Mouse (Mus musculus) heart, embryonic 15.5 days (tissue): ENCODE measurements around the gene Tmod3. TPM values are rescaled to one million over a fixed set of nuclear protein-coding genes. Genes with fewer than 3 reads are reported as not detected.
A peak's percentile ranks its signal among the peaks of the same experiment; 100 is the strongest.
"Not testable (repeated sequence)": the region's sequence is repeated elsewhere in the genome, so short reads cannot be mapped to it uniquely, and the experiment has no call there.

Experiments used
- ATAC-seq: fragments of 200-750 bp; cut with Nextera tagmentation; replicated peaks from 2 replicates; pipeline ENCODE4 v1.8.0; 2017; ENCODE audit warnings: low read depth, moderate TSS enrichment; ENCODE audit not compliant: insufficient number of reproducible peaks, insufficient read depth, low FRiP score
- H3K27ac ChIP-seq: fragments of 300-500 bp; sonication (generic); 2 replicates; pipeline ENCODE4 v1.5.1; 2015; ENCODE audit warnings: mild to moderate bottlenecking, inconsistent platforms
- H3K27me3 ChIP-seq: fragments of 300-500 bp; sonication (generic); 2 replicates; pipeline ENCODE4 v1.6.1; 2015; ENCODE audit warnings: inconsistent platforms
- H3K36me3 ChIP-seq: fragments of 300-500 bp; sonication (generic); 2 replicates; pipeline ENCODE4 v1.6.1; 2015; ENCODE audit warnings: mild to moderate bottlenecking, inconsistent platforms
- H3K4me1 ChIP-seq: fragments of 300-500 bp; sonication (generic); replicated peaks from 2 replicates; pipeline ENCODE4 v1.6.1; 2015; ENCODE audit warnings: inconsistent platforms
- H3K4me2 ChIP-seq: fragments of 300-500 bp; sonication (generic); 2 replicates; pipeline ENCODE4 v1.6.1; 2015; ENCODE audit warnings: inconsistent platforms, mild to moderate bottlenecking, moderate library complexity
- H3K4me3 ChIP-seq: fragments of 300-500 bp; sonication (generic); 2 replicates; pipeline ENCODE4 v1.5.1; 2015; ENCODE audit warnings: mild to moderate bottlenecking, inconsistent platforms
- H3K9ac ChIP-seq: fragments of 300-500 bp; sonication (generic); 2 replicates; pipeline ENCODE4 v1.6.1; 2015; ENCODE audit warnings: mild to moderate bottlenecking, inconsistent platforms
- H3K9me3 ChIP-seq: fragments of 300-500 bp; sonication (generic); replicated peaks from 2 replicates; pipeline ENCODE4 v1.6.1; 2016; ENCODE audit warnings: inconsistent platforms
- WGBS: fragments of 180-500 bp; shearing (Covaris S2); methylation state at CpG from one replicate; pipeline ENCODE4 v1.1.7; 2015; ENCODE audit warnings: mixed read lengths; 5-methylcytosine and 5-hydroxymethylcytosine counted together
- polyA plus RNA-seq: library from polyadenylated mRNA; unstranded; fragments of >200 nt; fragmentation: Nextera tagmentation; extraction: Ambion mirVana; gene quantifications from 2 replicates; pipeline ENCODE4 v1.2.1, GENCODE M21; 2015

Tmod3 gene
- polyA plus RNA-seq, 1 experiment from 2014 or later = 73.7 TPM

GRCm38 (mm10) chr9:75551342-75551741, 8.1 kb downstream of the Tmod3 start:
- Histone ChIP-seq H3K9ac (no peak overlapping the region), H3K36me3 (no peaks in the 10 kb centered on the region), H3K4me3 (no peak overlapping the region), H3K27me3 (no peaks in the 10 kb centered on the region), H3K4me1 (peaks cover 21% of the 10 kb centered on the region), H3K4me2 (no peak overlapping the region), H3K27ac (no peak overlapping the region; the same call in 1 of the 2 replicates), H3K9me3 (no peaks in the 10 kb centered on the region)
- ATAC-seq = no peak
- WGBS = 51% methylated on average over 5 of the region's 5 CpGs

DNA sequence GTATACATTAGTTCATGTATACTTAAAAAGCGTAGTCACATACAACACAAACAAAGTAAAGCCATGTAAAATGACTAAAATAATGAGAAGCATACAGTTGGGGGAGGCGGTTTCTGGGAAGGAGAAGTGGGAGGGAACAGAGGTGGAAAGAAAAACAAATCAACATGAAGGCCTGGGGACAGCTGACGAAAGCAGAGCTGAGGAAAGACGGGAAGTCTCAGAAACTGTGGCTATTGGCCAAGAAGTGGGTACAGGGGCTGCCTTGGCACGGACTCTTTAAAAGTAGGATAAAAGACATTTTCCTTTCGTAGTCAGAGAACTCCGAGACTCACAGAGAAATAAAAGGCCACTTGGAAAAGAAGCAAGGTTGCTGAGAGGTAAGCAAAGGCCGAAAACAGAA, 10.4 kb downstream of the Tmod3 start:
- peak; percentile 56; the same call in 1 of the 2 replicates for ATAC-seq
- no peaks in the 10 kb centered on the region for H3K9me3 ChIP-seq
- 0 out of 2 replicates have a peak overlapping the region, but pooled peaks have one; percentile 3 for H3K4me3 ChIP-seq
- 0 out of 2 replicates have a peak overlapping the region, but pooled peaks have one; percentile 26 for H3K4me2 ChIP-seq
- H3K9ac ChIP-seq = no peak overlapping the region
- H3K27ac ChIP-seq = peak overlapping the region; percentile 53
- peaks cover 23% of the 10 kb centered on the region for H3K4me1 ChIP-seq
- H3K36me3 ChIP-seq = no peaks in the 10 kb centered on the region
- H3K27me3 ChIP-seq = no peaks in the 10 kb centered on the region
- WGBS = 51% methylated on average over 8 of the region's 8 CpGs

- peak; percentile 89 for ATAC-seq
- Histone ChIP-seq H3K4me3 (no peak overlapping the region), H3K9me3 (no peaks in the 10 kb centered on the region), H3K36me3 (no peaks in the 10 kb centered on the region), H3K9ac (no peak overlapping the region), H3K4me2 (no peak overlapping the region), H3K4me1 (peaks cover 21% of the 10 kb centered on the region), H3K27me3 (no peaks in the 10 kb centered on the region), H3K27ac (peak overlapping the region; percentile 76)
- 45% methylated on average over 12 of the region's 12 CpGs for WGBS
These were observed 12.4 kb downstream of the Tmod3 start for GRCm38 (mm10) chr9:75546885-75547553.

- Histone ChIP-seq H3K4me3 (no peak overlapping the region), H3K9me3 (no peaks in the 10 kb centered on the region), H3K27me3 (no peaks in the 10 kb centered on the region), H3K36me3 (no peaks in the 10 kb centered on the region), H3K4me1 (peaks cover 26% of the 10 kb centered on the region), H3K4me2 (no peak overlapping the region), H3K9ac (no peak overlapping the region), H3K27ac (no peak overlapping the region)
- WGBS = 81% methylated on average over 8 of the region's 8 CpGs
- ATAC-seq = no peak
These were observed 13.9 kb downstream of the Tmod3 start for GRCm38 (mm10) chr9:75545514-75545913.

GRCm38 (mm10) chr9:75541497-75541896, 18.0 kb downstream of the Tmod3 start:
- H3K27ac ChIP-seq = peak overlapping the region; percentile 47
- H3K9ac ChIP-seq = no peak overlapping the region
- no peaks in the 10 kb centered on the region for H3K9me3 ChIP-seq
- H3K36me3 ChIP-seq = no peaks in the 10 kb centered on the region
- H3K4me1 ChIP-seq = peaks cover 23% of the 10 kb centered on the region
- no peak for ATAC-seq
- WGBS = 6% methylated on average over 5 of the region's 5 CpGs
- no peaks in the 10 kb centered on the region for H3K27me3 ChIP-seq
- no peak overlapping the region for H3K4me3 ChIP-seq
- H3K4me2 ChIP-seq = peak overlapping the region; percentile 22; the same call in 1 of the 2 replicates

DNA sequence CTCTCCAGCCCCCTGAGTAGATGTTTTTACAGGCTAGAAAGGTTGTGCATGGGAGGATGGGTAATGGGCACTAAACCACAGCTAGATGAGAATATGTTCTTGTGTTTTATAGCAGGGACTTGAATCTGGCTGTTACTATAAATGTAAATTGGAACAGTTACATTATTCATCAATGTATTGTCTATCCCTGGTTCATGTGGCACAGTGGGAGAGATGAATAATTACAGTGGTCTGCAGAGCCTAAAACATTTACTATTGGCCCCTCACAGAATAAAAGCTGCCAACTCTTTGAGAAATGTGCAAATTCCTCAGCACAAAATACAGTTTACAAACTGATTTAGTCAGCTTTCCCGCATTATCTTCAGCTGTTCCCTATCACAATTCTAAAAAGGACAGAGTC, 23.0 kb downstream of the Tmod3 start:
- Histone ChIP-seq H3K9ac (no peak overlapping the region), H3K9me3 (no peaks in the 10 kb centered on the region)
- 81% methylated on average over 1 of the region's 1 CpGs for WGBS

DNA sequence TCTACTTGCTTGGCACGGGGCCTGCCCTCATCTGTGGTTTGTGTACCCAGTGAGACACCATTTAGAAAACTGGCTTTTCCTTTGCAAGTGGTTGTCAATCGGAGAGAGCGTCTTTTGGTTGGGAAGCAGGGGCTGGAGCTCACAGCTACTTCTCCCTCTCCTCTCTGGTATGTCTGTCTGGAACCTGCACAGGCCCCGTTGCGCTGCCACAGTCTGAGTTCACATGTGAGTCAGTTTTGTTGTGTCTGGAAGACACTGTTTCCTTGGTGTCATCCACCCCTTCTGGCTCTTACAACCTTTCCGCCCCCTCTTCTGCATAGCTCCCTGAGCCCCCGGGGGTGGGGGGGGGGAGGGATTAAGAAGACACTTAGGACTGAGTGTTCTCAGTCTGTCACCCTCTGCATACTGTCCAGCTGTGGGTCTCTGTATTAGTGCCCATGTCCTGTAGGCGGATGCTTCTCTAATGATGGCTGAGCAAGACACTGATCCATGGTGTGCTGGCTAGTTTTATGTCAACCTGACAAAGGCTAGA, 25.0 kb downstream of the Tmod3 start:
- no peak for ATAC-seq
- Histone ChIP-seq H3K9ac (no peak overlapping the region), H3K4me3 (no peak overlapping the region), H3K27me3 (no peaks in the 10 kb centered on the region), H3K4me2 (no peak overlapping the region), H3K27ac (no peak overlapping the region), H3K36me3 (no peaks in the 10 kb centered on the region), H3K9me3 (no peaks in the 10 kb centered on the region), H3K4me1 (0 out of 2 replicates have a peak, but pooled peaks cover 5% of the 10 kb centered on the region)
- WGBS = 89% methylated on average over 8 of the region's 8 CpGs

More for the DNA sequence above, 23.0 kb downstream of the Tmod3 start:
- Histone ChIP-seq H3K4me1 (peaks cover 11% of the 10 kb centered on the region), H3K27ac (no peak overlapping the region), H3K4me2 (no peak overlapping the region), H3K36me3 (no peaks in the 10 kb centered on the region), H3K27me3 (no peaks in the 10 kb centered on the region), H3K4me3 (no peak overlapping the region)
- ATAC-seq = no peak

GRCm38 (mm10) chr9:75532989-75533388, 26.5 kb downstream of the Tmod3 start:
- not testable (repeated sequence) for H3K9ac ChIP-seq, H3K9me3 ChIP-seq, H3K4me3 ChIP-seq, H3K4me2 ChIP-seq, H3K4me1 ChIP-seq, H3K27me3 ChIP-seq, ATAC-seq, H3K27ac ChIP-seq, H3K36me3 ChIP-seq
- 69% methylated on average over 9 of the region's 9 CpGs for WGBS

GRCm38 (mm10) chr9:75532461-75532860, 27.0 kb downstream of the Tmod3 start:
- no peak overlapping the region for H3K4me2 ChIP-seq
- WGBS = 80% methylated on average over 7 of the region's 7 CpGs
- H3K27me3 ChIP-seq = no peaks in the 10 kb centered on the region
- ATAC-seq = no peak
- H3K4me1 ChIP-seq = peaks cover 8% of the 10 kb centered on the region
- peaks cover 6% of the 10 kb centered on the region for H3K36me3 ChIP-seq
- no peak overlapping the region for H3K27ac ChIP-seq
- H3K9me3 ChIP-seq = no peaks in the 10 kb centered on the region
- no peak overlapping the region for H3K9ac ChIP-seq
- no peak overlapping the region for H3K4me3 ChIP-seq

DNA sequence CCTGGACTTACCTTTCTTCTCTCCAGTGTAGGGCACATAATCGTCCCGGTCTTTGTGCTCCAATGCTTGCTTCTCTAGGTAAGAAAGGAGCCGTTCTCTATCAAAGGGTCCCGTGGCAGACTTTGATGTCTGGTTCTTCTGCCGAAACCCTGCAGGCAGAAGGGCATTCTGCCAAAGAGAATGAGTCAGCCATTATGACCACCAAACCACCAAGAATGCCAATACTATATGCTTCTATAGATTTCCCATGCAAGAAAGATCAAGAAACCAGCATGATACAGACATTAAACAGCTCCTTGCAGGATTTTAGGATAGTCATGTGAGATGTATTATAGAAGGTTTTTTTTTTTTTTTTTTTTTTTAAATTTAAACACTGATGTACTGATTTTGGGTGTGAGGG, 30.1 kb downstream of the Tmod3 start:
- H3K9me3 ChIP-seq = no peaks in the 10 kb centered on the region
- no peak overlapping the region for H3K4me3 ChIP-seq
- no peak overlapping the region for H3K27ac ChIP-seq
- H3K4me1 ChIP-seq = peaks cover 7% of the 10 kb centered on the region
- no peak overlapping the region for H3K9ac ChIP-seq
- peaks cover 6% of the 10 kb centered on the region for H3K36me3 ChIP-seq
- H3K27me3 ChIP-seq = no peaks in the 10 kb centered on the region
- WGBS = 57% methylated on average over 5 of the region's 5 CpGs
- ATAC-seq = no peak
- H3K4me2 ChIP-seq = no peak overlapping the region

DNA sequence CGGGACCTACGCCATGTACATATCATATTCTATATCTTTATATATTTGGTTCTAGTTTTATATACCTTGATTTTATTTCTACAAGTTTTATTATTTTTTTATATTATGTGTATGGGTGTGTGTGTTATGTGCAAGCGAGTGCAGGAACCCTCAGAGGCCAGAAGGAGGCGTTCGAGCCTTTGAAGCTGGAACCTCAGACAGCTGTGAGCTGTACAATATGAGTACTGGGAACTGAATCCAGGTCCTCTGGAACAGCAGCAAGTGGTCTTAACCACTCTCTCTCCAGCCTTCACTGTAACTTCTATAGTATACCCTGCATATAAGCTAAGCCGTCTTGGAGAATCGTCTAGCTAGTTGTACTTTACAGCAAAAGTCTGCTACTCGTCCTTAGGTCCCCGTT, 31.4 kb downstream of the Tmod3 start:
- no peak; the same call in 1 of the 2 replicates for ATAC-seq
- peaks cover 7% of the 10 kb centered on the region for H3K4me1 ChIP-seq
- 96% methylated on average over 9 of the region's 9 CpGs for WGBS
- no peak overlapping the region for H3K9ac ChIP-seq
- H3K27me3 ChIP-seq = no peaks in the 10 kb centered on the region
- H3K4me3 ChIP-seq = no peak overlapping the region
- H3K36me3 ChIP-seq = peaks cover 6% of the 10 kb centered on the region
- no peaks in the 10 kb centered on the region for H3K9me3 ChIP-seq
- H3K27ac ChIP-seq = no peak overlapping the region; the same call in 1 of the 2 replicates
- no peak overlapping the region for H3K4me2 ChIP-seq
